8 mouse cellular contexts compared by ENCODE assay signal in the genomic region with DNA sequence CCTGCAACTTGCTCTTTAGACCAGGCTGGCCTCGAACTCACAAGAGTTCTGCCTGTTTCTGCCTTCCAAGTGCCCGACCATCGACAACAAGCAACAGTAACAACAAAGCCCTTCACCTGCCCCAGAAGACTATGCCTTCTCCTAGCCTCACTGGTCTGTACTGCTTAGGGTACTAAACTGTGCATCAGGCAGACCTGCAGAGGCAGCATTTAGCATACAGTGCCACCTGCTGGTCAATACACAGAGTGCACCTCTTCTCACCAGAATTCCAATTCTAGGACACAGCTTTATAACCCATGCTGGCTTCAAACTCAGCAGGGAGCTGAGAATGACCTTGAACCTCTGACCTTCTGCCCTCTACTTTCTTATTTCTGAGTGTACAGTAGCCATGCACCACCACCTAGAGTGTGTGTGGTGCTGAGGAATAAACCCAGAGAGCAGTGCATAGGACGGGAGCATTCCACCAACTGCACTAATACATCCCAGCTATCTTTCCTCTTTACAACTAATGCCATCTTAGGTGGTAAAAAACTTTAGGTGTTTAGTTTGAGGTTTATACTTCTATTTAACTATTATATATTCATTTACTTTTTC. TPM values are rescaled to one million over a fixed set of nuclear protein-coding genes. Genes with fewer than 3 reads are reported as not detected.
A peak's percentile ranks its signal among the peaks of the same experiment; 100 is the strongest.
DNase-seq lines count a peak whose midpoint lies in the region; ATAC-seq and TF ChIP-seq lines count a peak whose summit lies in the region.

No protein-coding gene starts in this region.

- TF ChIP-seq POLR2A in brain, embryonic 14.5 days (IDR thresholded peaks at IDR 0.05; ENCODE audit: borderline replicate concordance, extremely low read depth, insufficient read depth, insufficient read length, poor library complexity, severe bottlenecking) = no peak

- WGBS in liver, embryonic 15.5 days (ENCODE audit: insufficient replicate concordance) = 59% methylated on average over 4 of the region's 4 CpGs
- WGBS in neural tube, embryonic 13.5 days = 84% methylated on average over 4 of the region's 4 CpGs

- TF ChIP-seq CTCF in G1E (IDR thresholded peaks at IDR 0.05; ENCODE audit: low read depth, low read length) = peak; percentile 97
- peak; percentile 87; the same call in 1 of the 2 replicates for TF ChIP-seq CTCF in brain, embryonic 14.5 days (IDR thresholded peaks at IDR 0.05; ENCODE audit: borderline replicate concordance, extremely low read depth, insufficient read depth, insufficient read length)

- intact Hi-C loops in heart, postnatal 14 days (cut with DNase I) = loop anchor here (1.0 kb wide), 1 partner anchor 161 kb away; no protein-coding TSS in a partner anchor

- H3K4me3 ChIP-seq in G1E (ENCODE audit: low read depth, low read length) = no peak overlapping the region
- H3K4me3 ChIP-seq in liver, embryonic 15.5 days (replicated peaks) = no peak overlapping the region
- H3K4me3 ChIP-seq in neural tube, embryonic 13.5 days = no peak overlapping the region

- H3K27ac ChIP-seq in liver, embryonic 15.5 days (replicated peaks) = no peak overlapping the region
- no peak overlapping the region for H3K27ac ChIP-seq in neural tube, embryonic 13.5 days (replicated peaks)

- H3K4me1 ChIP-seq in G1E (ENCODE audit: insufficient read depth, low read depth, low read length) = peaks cover 12% of the 10 kb centered on the region; the same call in 1 of the 2 replicates
- H3K4me1 ChIP-seq in liver, embryonic 15.5 days (replicated peaks) = no peaks in the 10 kb centered on the region
- H3K4me1 ChIP-seq in neural tube, embryonic 13.5 days (replicated peaks) = no peaks in the 10 kb centered on the region

- no peaks in the 10 kb centered on the region for H3K27me3 ChIP-seq in G1E (ENCODE audit: insufficient read depth, low read length)
- no peaks in the 10 kb centered on the region for H3K27me3 ChIP-seq in liver, embryonic 15.5 days
- no peaks in the 10 kb centered on the region for H3K27me3 ChIP-seq in neural tube, embryonic 13.5 days

- H3K4me2 ChIP-seq in liver, embryonic 15.5 days = no peak overlapping the region
- no peak overlapping the region for H3K4me2 ChIP-seq in neural tube, embryonic 13.5 days

- ATAC-seq in G1E (ENCODE audit: extremely low read depth, insufficient number of reproducible peaks, low FRiP score, poor library complexity, severe bottlenecking) = peak; percentile 57
- peak; percentile 60; the same call in 1 of the 2 replicates for ATAC-seq in liver, embryonic 15.5 days (ENCODE audit: insufficient read depth)
- ATAC-seq in neural tube, embryonic 13.5 days (ENCODE audit: low read depth) = peak; percentile 88

- peak; percentile 61 for DNase-seq in G1E (ENCODE audit: low spot score)
- DNase-seq in brain, embryonic 14.5 days (ENCODE audit: low read depth) = peak; percentile 83
- DNase-seq in fibroblast of lung, adult 2 months (ENCODE audit: low read depth) = peak; percentile 29
- peak; percentile 52 to 72 for DNase-seq in heart, postnatal 14 days
- DNase-seq in layer of hippocampus, adult 11-12 months (ENCODE audit: low spot score) = peak; percentile 79
- DNase-seq in thymus, postnatal 0 days (ENCODE audit: low spot score) = peak; percentile 68

- peaks cover 84% of the 10 kb centered on the region for H3K36me3 ChIP-seq in G1E (replicated peaks)
- peaks cover 53% of the 10 kb centered on the region for H3K36me3 ChIP-seq in liver, embryonic 15.5 days (replicated peaks)
- H3K36me3 ChIP-seq in neural tube, embryonic 13.5 days = peaks cover 75% of the 10 kb centered on the region

- no peak overlapping the region for H3K9ac ChIP-seq in liver, embryonic 15.5 days
- H3K9ac ChIP-seq in neural tube, embryonic 13.5 days = no peak overlapping the region

- no peaks in the 10 kb centered on the region for H3K9me3 ChIP-seq in G1E (replicated peaks)
- H3K9me3 ChIP-seq in liver, embryonic 15.5 days (replicated peaks) = no peaks in the 10 kb centered on the region
- no peaks in the 10 kb centered on the region for H3K9me3 ChIP-seq in neural tube, embryonic 13.5 days

RNA-seq across cellular contexts. Expression of a gene that starts 16.3 kb away (rescaled TPM):
- total RNA-seq in G1E (2014; fragmentation: Nextera tagmentation) = 36.7 and 38.7 TPM in 2 replicates
- total RNA-seq in G1E (2017) = 27.0 and 28.6 TPM in 2 replicates
- 25.9 and 28.3 TPM in 2 replicates for polyA plus RNA-seq in G1E (2012)
- 18.5 and 19.1 TPM in 2 replicates for polyA plus RNA-seq in brain, embryonic 14.5 days (2012; rRNA removed)
- total RNA-seq in heart, postnatal 14 days (2021) = 10 to 100 TPM; 62.1 to 62.6 TPM
- 10.2 and 12.4 TPM in 2 replicates for polyA plus RNA-seq in liver, embryonic 15.5 days (2015; fragmentation: Nextera tagmentation; extraction: Ambion mirVana)
- polyA plus RNA-seq in neural tube, embryonic 13.5 days (2015; fragmentation: Nextera tagmentation; extraction: Ambion mirVana) = 39.6 and 39.9 TPM in 2 replicates
- 29.4 and 30.1 TPM in 2 replicates for polyA plus RNA-seq in thymus, postnatal 0 days (2015; fragmentation: Nextera tagmentation; extraction: Ambion mirVana)

RNA-seq across cellular contexts. Expression of a gene that starts 43.9 kb away (rescaled TPM):
- total RNA-seq in G1E (2014; fragmentation: Nextera tagmentation) (74.7 and 79.0 TPM in 2 replicates), G1E (2017) (26.1 and 35.0 TPM in 2 replicates)
- polyA plus RNA-seq in G1E (2012) = 8.8 and 10.0 TPM in 2 replicates
- 60.4 and 66.6 TPM in 2 replicates for polyA plus RNA-seq in brain, embryonic 14.5 days (2012; rRNA removed)
- total RNA-seq in heart, postnatal 14 days (2021) = 10 to 100 TPM; 10.9 to 11.4 TPM
- 7.1 and 7.6 TPM in 2 replicates for polyA plus RNA-seq in liver, embryonic 15.5 days (2015; fragmentation: Nextera tagmentation; extraction: Ambion mirVana)
- 63.3 and 73.7 TPM in 2 replicates for polyA plus RNA-seq in neural tube, embryonic 13.5 days (2015; fragmentation: Nextera tagmentation; extraction: Ambion mirVana)
- polyA plus RNA-seq in thymus, postnatal 0 days (2015; fragmentation: Nextera tagmentation; extraction: Ambion mirVana) = 25.3 and 28.4 TPM in 2 replicates

RNA-seq across cellular contexts. Expression of a gene that starts 50.8 kb away (rescaled TPM):
- total RNA-seq in G1E (2014; fragmentation: Nextera tagmentation) (62.1 and 77.0 TPM in 2 replicates), G1E (2017) (4.9 and 5.3 TPM in 2 replicates)
- 2.2 and 3.0 TPM in 2 replicates for polyA plus RNA-seq in G1E (2012)
- polyA plus RNA-seq in brain, embryonic 14.5 days (2012; rRNA removed) = 0.32 and 0.33 TPM in 2 replicates
- total RNA-seq in heart, postnatal 14 days (2021) = under 1 TPM; 0.33 to 0.37 TPM
- 0.21 and 0.28 TPM in 2 replicates for polyA plus RNA-seq in liver, embryonic 15.5 days (2015; fragmentation: Nextera tagmentation; extraction: Ambion mirVana)
- polyA plus RNA-seq in neural tube, embryonic 13.5 days (2015; fragmentation: Nextera tagmentation; extraction: Ambion mirVana) = 0.46 and 0.56 TPM in 2 replicates
- 0.72 and 0.82 TPM in 2 replicates for polyA plus RNA-seq in thymus, postnatal 0 days (2015; fragmentation: Nextera tagmentation; extraction: Ambion mirVana)

RNA-seq across cellular contexts. Expression of a gene that starts 52.4 kb away (rescaled TPM):
- total RNA-seq in G1E (2014; fragmentation: Nextera tagmentation) = 148 and 206 TPM in 2 replicates
- total RNA-seq in G1E (2017) = 53.5 and 62.1 TPM in 2 replicates
- 10.7 and 17.3 TPM in 2 replicates for polyA plus RNA-seq in G1E (2012)
- polyA plus RNA-seq in brain, embryonic 14.5 days (2012; rRNA removed) = 86.0 and 112 TPM in 2 replicates
- total RNA-seq in heart, postnatal 14 days (2021) = 10 to 100 TPM; 24.6 to 29.9 TPM
- polyA plus RNA-seq in liver, embryonic 15.5 days (2015; fragmentation: Nextera tagmentation; extraction: Ambion mirVana) = 31.4 and 38.1 TPM in 2 replicates
- polyA plus RNA-seq in neural tube, embryonic 13.5 days (2015; fragmentation: Nextera tagmentation; extraction: Ambion mirVana) = 43.9 and 57.8 TPM in 2 replicates
- 47.5 and 56.5 TPM in 2 replicates for polyA plus RNA-seq in thymus, postnatal 0 days (2015; fragmentation: Nextera tagmentation; extraction: Ambion mirVana)

RNA-seq across cellular contexts. Expression of a gene that starts 53.6 kb away (rescaled TPM):
- total RNA-seq in G1E (2014; fragmentation: Nextera tagmentation) (56.4 and 60.6 TPM in 2 replicates), G1E (2017) (26.4 and 28.4 TPM in 2 replicates)
- 355 and 468 TPM in 2 replicates for polyA plus RNA-seq in G1E (2012)
- polyA plus RNA-seq in brain, embryonic 14.5 days (2012; rRNA removed) = 73.8 and 77.3 TPM in 2 replicates
- 10 to 100 TPM; 26.6 to 27.7 TPM for total RNA-seq in heart, postnatal 14 days (2021)
- 29.4 and 32.4 TPM in 2 replicates for polyA plus RNA-seq in liver, embryonic 15.5 days (2015; fragmentation: Nextera tagmentation; extraction: Ambion mirVana)
- 148 and 149 TPM in 2 replicates for polyA plus RNA-seq in neural tube, embryonic 13.5 days (2015; fragmentation: Nextera tagmentation; extraction: Ambion mirVana)
- polyA plus RNA-seq in thymus, postnatal 0 days (2015; fragmentation: Nextera tagmentation; extraction: Ambion mirVana) = 90.2 and 91.5 TPM in 2 replicates

Comparison
In these comparisons a context has a peak if more than half of its experiments do, and no peak if none do; other contexts are left out.
1. DNase-seq: peak in every context shown above with its lines; median percentile 83 in brain, embryonic 14.5 days; 79 in layer of hippocampus, adult 11-12 months; 68 in thymus, postnatal 0 days; 62 in heart, postnatal 14 days; 61 in G1E; 29 in fibroblast of lung, adult 2 months.